Mouse (Mus musculus) ES-E14 (cell line): ENCODE data around the gene Vmo1.

ENCODE experiments used
- HCFC1 ChIP-seq: IDR thresholded peaks from 2 replicates; pipeline ENCODE4 v1.6.1; 2012; ENCODE audit warnings: low read length, inconsistent platforms, borderline replicate concordance; ENCODE audit not compliant: insufficient read depth
- MAFK ChIP-seq: IDR thresholded peaks from 2 replicates; pipeline ENCODE4 v1.6.1; 2014; ENCODE audit warnings: mild to moderate bottlenecking, low read depth, low read length, inconsistent platforms; ENCODE audit not compliant: insufficient read depth
- ZC3H11A ChIP-seq: IDR thresholded peaks from 2 replicates; pipeline ENCODE4 v1.6.1; 2012; ENCODE audit warnings: low read depth, mild to moderate bottlenecking, inconsistent platforms, low read length, borderline replicate concordance
- ZNF384 ChIP-seq: IDR thresholded peaks from 2 replicates; pipeline ENCODE4 v1.6.1; 2012; ENCODE audit warnings: low read depth, low read length, inconsistent platforms

DNA sequence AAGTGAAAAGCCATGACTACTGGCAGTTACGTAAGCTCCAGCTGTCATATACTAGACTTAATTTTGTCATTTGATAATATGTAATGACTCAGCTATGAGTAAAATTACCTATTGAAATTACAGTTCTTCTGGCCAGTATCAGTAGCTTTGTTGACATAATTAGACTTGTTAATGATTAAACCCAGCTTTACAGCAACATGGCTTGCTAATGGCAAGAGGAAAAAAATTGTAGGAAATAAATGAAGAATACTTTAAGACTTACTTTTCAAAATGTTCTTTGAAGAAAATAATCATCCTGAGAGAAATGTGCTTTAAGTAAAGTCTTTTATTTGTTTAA lies 14.0 kb downstream of the Vmo1 start:
- TF ChIP-seq MAFK (no peak), HCFC1 (no peak), ZC3H11A (no peak), ZNF384 (no peak)
